Mouse (Mus musculus): ENCODE results near the gene Olfr628.
"Not testable (repeated sequence)": the region's sequence is repeated elsewhere in the genome, so short reads cannot be mapped to it uniquely, and the experiment has no call there.

Gene Olfr628

DNA sequence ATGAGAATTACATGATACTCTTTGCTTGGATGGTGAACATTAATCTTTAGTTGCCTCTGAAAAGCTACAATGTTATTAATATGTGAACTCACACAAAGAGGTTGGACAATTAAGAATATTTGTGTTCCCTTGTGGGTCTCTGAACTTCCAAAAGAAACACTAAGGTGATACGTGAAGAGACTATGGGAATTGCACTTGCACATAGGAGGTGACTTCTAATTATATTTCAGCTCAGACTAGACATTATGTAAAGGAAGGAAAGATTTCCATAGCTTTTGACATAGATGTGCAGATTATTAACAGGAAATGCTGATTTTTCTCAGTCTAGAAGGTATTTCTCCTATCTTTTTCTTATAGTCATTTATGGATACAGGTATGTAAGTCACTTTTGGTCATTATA, at the start of gene Olfr628:
TSS of gene Olfr628 (plus strand) at position 301 of the 400 bp plus-strand sequence.
- DNase-seq, result no peak

DNA sequence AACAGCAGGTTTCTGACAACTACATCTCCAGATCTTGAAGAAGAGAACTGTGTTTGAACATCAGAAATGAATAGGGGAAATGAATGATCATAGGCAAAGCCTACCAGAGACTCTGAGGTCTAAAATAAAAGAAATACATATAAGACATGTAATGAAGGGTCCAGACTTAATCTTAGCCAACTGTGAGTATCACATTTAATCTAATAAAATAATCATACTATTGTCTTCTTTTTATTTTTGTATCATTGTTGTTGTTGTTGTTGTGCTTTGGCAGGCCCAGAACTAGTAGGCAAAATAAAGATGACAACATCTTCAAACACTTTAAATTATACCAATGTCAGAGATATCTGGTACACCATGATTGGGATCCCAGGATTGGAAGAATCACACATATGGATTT, 47.8 kb upstream of the Olfr628 start, which contains the start of gene Olfr625-ps1:
TSS of gene Olfr625-ps1 (plus strand) at position 301 of the 400 bp plus-strand sequence.
- DNase-seq, result no peak

- DNase-seq, result no peak
Measured at GRCm38 (mm10) chr7:103699469-103699868, 30.7 kb upstream of the Olfr628 start.

GRCm38 (mm10) chr7:103712024-103712423, 18.1 kb upstream of the Olfr628 start:
- no peak for DNase-seq

GRCm38 (mm10) chr7:103714371-103714770, 15.8 kb upstream of the Olfr628 start, which contains the start of gene Olfr243:
Gene Olfr243 (plus strand): TSS chr7:103714671.
- no peak for DNase-seq

GRCm38 (mm10) chr7:103716398-103716797, 13.8 kb upstream of the Olfr628 start:
- not testable (repeated sequence) for DNase-seq

GRCm38 (mm10) chr7:103744843-103745242, 14.7 kb downstream of the Olfr628 start, which contains the start of gene Olfr629:
Gene Olfr629 (minus strand): TSS chr7:103744943.
- no peak for DNase-seq

GRCm38 (mm10) chr7:103757233-103757632, 27.1 kb downstream of the Olfr628 start, which contains the start of gene Olfr630:
Gene Olfr630 (minus strand): TSS chr7:103757333.
- no peak for DNase-seq

GRCm38 (mm10) chr7:103762212-103762611, 32.0 kb downstream of the Olfr628 start:
- DNase-seq, result not testable (repeated sequence)

GRCm38 (mm10) chr7:103767687-103768086, 37.5 kb downstream of the Olfr628 start:
- not testable (repeated sequence) for DNase-seq

DNA sequence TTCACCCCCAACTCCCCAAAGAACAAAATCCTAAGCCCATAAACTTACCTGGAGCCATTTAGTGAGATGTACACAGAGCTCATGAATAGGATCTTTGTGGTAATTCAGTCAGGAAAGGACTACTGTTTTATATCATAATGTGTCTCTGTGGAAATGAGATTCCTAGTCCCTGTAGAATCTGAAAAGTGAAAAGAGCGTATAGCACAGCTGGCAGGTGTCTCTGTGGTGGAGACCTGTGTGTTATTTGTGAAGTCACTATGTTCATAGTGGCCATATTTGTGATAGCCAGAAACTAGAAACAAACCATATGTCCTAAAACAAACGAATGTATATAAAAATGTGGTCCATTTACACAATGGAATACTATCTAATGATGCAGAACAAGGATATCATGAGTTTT, 41.3 kb downstream of the Olfr628 start, which contains the start of gene Olfr69:
TSS of gene Olfr69 (minus strand) at position 101 of the 400 bp plus-strand sequence.
- DNase-seq, result no peak

DNA sequence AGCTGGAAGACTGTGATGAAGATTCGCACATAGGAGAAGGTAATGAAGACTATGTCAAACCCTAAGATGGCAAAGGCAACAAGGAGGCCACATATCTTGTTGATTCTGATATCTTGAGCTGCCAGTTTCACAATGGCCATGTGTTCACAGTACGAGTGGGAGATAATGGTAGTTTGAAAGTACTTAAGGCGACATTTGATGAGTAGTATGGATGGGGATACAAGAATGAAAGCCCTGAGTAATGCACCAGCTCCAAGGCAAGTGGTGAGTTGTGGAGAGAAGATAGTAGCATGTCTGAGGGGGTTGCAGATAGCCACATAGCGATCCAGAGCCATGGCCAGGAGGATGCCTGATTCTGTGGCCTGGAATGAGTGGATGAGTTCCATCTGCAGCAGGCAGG, 47.5 kb downstream of the Olfr628 start:
- DNase-seq, result not testable (repeated sequence)

DNA sequence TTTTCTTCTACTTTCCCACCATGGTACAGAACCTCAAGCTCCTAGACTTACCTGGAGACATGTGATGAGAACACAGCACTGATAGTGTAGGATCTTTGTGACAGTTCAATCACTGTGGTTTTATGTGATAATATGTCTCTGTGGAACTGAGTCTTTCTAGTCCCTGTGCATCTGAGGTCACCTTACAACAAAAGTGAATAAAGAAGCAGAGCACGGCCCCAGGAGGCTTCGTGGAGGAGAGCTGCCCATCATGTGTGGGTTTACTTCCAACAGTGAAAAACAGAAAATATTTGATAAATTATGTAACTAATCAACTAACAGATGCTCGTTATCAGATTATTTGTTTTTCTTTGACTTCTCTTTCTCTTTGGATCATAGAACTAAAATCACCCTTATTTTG, 49.4 kb downstream of the Olfr628 start, which contains the start of gene Olfr68:
TSS of gene Olfr68 (minus strand) at position 101 of the 400 bp plus-strand sequence.
- no peak for DNase-seq
